Mouse (Mus musculus) neural tube, embryonic 14.5 days (tissue): ENCODE measurements at regions not wholly inside any gene's neighbourhood (a gene's known extent, or its start where the extent isn't known, plus 50 kb on each side); places are given as distances from the start of the nearest gene placed in this dataset.
A peak's percentile ranks its signal among the peaks of the same experiment; 100 is the strongest.

Source experiments
- ATAC-seq: fragments of 200-750 bp; cut with Nextera tagmentation; 2 replicates; pipeline ENCODE4 v1.8.0; 2017; ENCODE audit warnings: low read depth, mild to moderate bottlenecking, moderate TSS enrichment, moderate library complexity
- H3K27ac ChIP-seq: fragments of 300-500 bp; sonication (generic); 2 replicates; pipeline ENCODE4 v1.5.1; 2014; ENCODE audit warnings: low read depth, mild to moderate bottlenecking, control low read depth, low read length, moderate library complexity, mixed read lengths
- H3K27me3 ChIP-seq: fragments of 300-500 bp; sonication (generic); 2 replicates; pipeline ENCODE4 v1.6.1; 2014; ENCODE audit warnings: low read length; ENCODE audit not compliant: control insufficient read depth, insufficient read depth
- H3K36me3 ChIP-seq: fragments of 300-500 bp; sonication (generic); 2 replicates; pipeline ENCODE4 v1.6.1; 2014; ENCODE audit warnings: low read length, mixed read lengths; ENCODE audit not compliant: control insufficient read depth, insufficient read depth
- H3K4me1 ChIP-seq: fragments of 300-500 bp; sonication (generic); 2 replicates; pipeline ENCODE4 v1.6.1; 2014; ENCODE audit warnings: low read length; ENCODE audit not compliant: control insufficient read depth, insufficient read depth
- H3K4me2 ChIP-seq: fragments of 300-500 bp; sonication (generic); 2 replicates; pipeline ENCODE4 v1.6.1; 2014; ENCODE audit warnings: mild to moderate bottlenecking, low read depth, low read length, control low read depth
- H3K4me3 ChIP-seq: fragments of 300-500 bp; sonication (generic); 2 replicates; pipeline ENCODE4 v1.5.1; 2014; ENCODE audit warnings: low read depth, low read length, control low read depth, mixed read lengths
- H3K9ac ChIP-seq: fragments of 300-500 bp; sonication (generic); replicated peaks from 2 replicates; pipeline ENCODE4 v1.6.1; 2014; ENCODE audit warnings: low read depth, mild to moderate bottlenecking, control low read depth, low read length, mixed read lengths
- H3K9me3 ChIP-seq: fragments of 300-500 bp; sonication (generic); 2 replicates; pipeline ENCODE4 v1.6.1; 2016; ENCODE audit warnings: low read length; ENCODE audit not compliant: control insufficient read depth
- WGBS: fragments of 180-500 bp; shearing (Covaris S2); extraction: QIAGEN DNeasy Blood & Tissue Kit; methylation state at CpG from one replicate; pipeline ENCODE4 v1.1.7; 2014; 5-methylcytosine and 5-hydroxymethylcytosine counted together

DNA sequence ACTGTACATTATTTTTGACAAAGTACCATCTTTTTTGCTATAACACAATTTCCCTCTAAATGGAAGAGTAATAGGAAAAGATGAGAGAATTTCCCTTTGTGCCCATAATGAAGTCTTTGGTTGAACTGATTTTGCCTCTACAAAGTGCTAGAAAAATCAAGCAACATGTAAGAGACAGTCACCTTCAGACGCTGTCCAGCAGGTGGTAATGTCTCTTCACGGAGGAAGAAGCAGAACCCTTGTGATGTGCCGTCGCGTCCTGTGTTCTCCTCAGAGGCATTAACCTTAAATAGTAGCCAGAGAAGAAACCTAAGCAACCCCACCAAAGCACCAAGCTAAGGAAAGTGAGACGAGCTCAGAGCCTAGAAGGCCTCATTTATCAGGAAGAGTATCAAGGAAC lies 275.7 kb downstream of the Gm45692 start:
- H3K9me3 ChIP-seq = no peaks in the 10 kb centered on the region
- H3K36me3 ChIP-seq = no peaks in the 10 kb centered on the region
- no peak for ATAC-seq
- H3K27me3 ChIP-seq = no peaks in the 10 kb centered on the region
- H3K4me1 ChIP-seq = no peaks in the 10 kb centered on the region
- 70% methylated on average over 6 of the region's 6 CpGs for WGBS
- no peak overlapping the region for H3K4me2 ChIP-seq
- no peak overlapping the region for H3K9ac ChIP-seq
- no peak overlapping the region for H3K4me3 ChIP-seq
- H3K27ac ChIP-seq = no peak overlapping the region

DNA sequence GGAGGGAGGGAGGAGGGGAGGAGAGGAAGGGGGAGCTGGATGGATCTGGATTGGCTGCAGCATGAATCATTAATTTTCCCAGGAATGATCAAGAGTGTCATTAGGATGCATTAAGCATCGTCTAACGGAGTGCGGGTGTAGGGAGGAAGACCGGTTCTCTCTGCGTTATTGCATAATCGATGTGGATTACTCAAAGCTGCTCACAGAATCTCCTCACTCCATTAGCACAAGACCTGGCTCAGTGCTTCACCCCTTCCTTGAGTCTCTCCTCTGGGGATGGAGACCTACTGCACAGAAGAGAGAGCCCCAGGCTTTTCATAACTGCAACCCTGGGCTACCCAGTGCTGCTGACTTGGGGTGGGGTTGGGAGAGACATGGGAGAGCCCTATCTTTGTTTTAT lies 300.7 kb downstream of the Gm45692 start:
- WGBS = 22% methylated on average over 6 of the region's 6 CpGs
- Histone ChIP-seq H3K9ac (no peak overlapping the region), H3K4me1 (peaks cover 9% of the 10 kb centered on the region; the same call in 1 of the 2 replicates), H3K27ac (peak overlapping the region; percentile 24; the same call in 1 of the 2 replicates), H3K27me3 (no peaks in the 10 kb centered on the region), H3K4me3 (no peak overlapping the region), H3K4me2 (no peak overlapping the region), H3K36me3 (no peaks in the 10 kb centered on the region), H3K9me3 (no peaks in the 10 kb centered on the region)
- ATAC-seq = peak; percentile 90

DNA sequence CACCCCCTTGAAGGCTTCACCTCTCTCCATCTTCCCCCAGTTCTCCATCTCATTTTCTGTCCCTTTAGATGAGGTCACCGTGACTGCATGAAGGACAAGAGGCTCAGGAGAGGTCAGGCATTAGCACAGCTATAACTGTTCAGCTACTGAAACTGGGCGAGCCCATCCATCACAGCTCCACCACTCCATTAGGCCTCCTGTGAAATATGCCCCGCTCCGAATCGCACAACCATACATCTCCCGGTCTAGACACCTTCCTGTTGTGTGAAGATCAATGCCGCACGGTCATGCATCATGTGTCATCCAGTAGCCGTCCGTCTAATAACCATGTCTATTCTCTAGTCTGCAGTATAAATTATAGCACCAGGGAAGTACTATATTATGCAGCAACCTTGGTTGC lies 301.2 kb downstream of the Gm45692 start:
- Histone ChIP-seq H3K9me3 (no peaks in the 10 kb centered on the region), H3K4me1 (peaks cover 9% of the 10 kb centered on the region; the same call in 1 of the 2 replicates), H3K4me2 (no peak overlapping the region), H3K36me3 (no peaks in the 10 kb centered on the region), H3K4me3 (no peak overlapping the region), H3K9ac (no peak overlapping the region), H3K27ac (peak overlapping the region; percentile 24; the same call in 1 of the 2 replicates), H3K27me3 (no peaks in the 10 kb centered on the region)
- ATAC-seq = peak; percentile 88
- 29% methylated on average over 10 of the region's 10 CpGs for WGBS

- WGBS = 94% methylated on average over 7 of the region's 7 CpGs
- ATAC-seq = no peak
These were observed 308.0 kb downstream of the Gm45692 start for GRCm38 (mm10) chr8:26427311-26427710.

DNA sequence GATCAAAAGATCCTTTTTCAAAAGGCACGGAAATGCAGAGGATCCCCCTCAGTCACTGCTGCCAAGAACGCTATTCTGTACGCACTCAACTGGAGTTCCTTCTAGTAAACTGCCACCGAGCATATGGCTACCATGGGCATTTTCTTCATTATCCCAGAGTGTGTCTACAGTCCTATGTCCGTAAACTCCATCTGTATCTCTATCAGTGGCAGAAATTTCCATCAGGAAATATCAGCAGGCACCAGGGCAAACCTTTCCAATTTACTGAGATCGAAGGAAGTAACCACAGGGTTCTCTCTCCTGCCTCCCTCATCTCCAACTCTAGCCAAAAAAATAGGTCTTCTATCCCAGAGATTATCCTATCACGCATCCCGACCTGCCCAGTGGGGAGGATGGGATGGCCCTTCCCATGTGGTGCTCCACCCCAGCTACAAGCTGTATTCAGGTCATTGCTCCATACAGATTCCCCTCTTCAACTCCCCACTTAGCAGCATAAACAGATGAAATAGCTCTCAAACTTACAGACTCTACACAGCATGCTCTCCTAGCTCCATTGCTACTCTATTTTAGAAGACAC lies 310.5 kb downstream of the Gm45692 start:
- no peak overlapping the region for H3K27ac ChIP-seq
- no peaks in the 10 kb centered on the region for H3K9me3 ChIP-seq
- no peak overlapping the region for H3K9ac ChIP-seq
- WGBS = 84% methylated on average over 8 of the region's 8 CpGs
- H3K4me1 ChIP-seq = no peaks in the 10 kb centered on the region
- no peaks in the 10 kb centered on the region for H3K27me3 ChIP-seq
- ATAC-seq = no peak
- no peak overlapping the region for H3K4me2 ChIP-seq
- H3K4me3 ChIP-seq = no peak overlapping the region
- H3K36me3 ChIP-seq = no peaks in the 10 kb centered on the region

More at GRCm38 (mm10) chr8:26427311-26427710, 308.0 kb downstream of the Gm45692 start:
- Histone ChIP-seq H3K27me3 (no peaks in the 10 kb centered on the region), H3K9me3 (no peaks in the 10 kb centered on the region), H3K4me1 (no peaks in the 10 kb centered on the region), H3K27ac (no peak overlapping the region), H3K4me2 (no peak overlapping the region), H3K9ac (no peak overlapping the region), H3K36me3 (no peaks in the 10 kb centered on the region), H3K4me3 (no peak overlapping the region)

DNA sequence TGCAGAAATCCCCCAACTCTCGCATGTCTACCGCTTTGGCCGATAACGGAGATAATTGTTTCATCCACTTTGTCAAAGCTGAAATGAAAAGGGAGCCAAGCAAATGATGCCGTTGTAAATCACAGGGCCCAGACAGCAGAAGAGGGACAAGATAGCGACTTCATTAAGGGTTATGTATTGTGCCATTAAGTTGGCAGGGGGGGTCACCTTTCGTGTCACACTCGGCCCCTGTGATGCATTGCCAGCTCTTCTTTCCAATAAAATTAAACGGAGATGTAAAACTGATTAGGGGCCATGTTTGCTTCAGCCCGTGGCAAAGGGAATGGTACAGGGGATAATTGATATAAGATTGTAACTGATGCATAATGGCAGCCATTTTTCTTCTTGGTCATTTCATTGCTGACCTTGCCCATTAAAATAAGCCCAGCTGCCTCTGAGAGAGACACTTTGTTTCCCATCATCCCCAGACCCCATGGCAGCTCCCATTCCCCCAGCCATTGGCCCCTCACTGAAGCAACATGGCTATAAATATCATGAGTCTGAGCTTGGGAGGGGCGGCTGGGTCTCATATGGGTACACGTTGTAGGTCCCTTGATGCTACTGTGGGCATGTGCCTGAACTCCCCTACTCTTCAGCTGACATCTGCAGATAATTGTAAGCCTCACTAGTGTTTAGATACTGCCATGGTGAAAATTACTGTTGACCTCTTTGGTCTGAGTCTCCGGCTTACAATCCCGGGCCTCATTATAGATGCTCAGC lies 313.0 kb downstream of the Gm45692 start:
- no peak overlapping the region for H3K4me2 ChIP-seq
- no peak; the same call in 1 of the 2 replicates for ATAC-seq

GRCm38 (mm10) chr8:26436236-26436635 lies 316.9 kb downstream of the Gm45692 start:
- H3K4me2 ChIP-seq = no peak overlapping the region
- ATAC-seq = no peak
- no peaks in the 10 kb centered on the region for H3K36me3 ChIP-seq
- WGBS = 90% methylated on average over 11 of the region's 11 CpGs
- H3K27ac ChIP-seq = no peak overlapping the region
- H3K9me3 ChIP-seq = no peaks in the 10 kb centered on the region
- no peaks in the 10 kb centered on the region for H3K27me3 ChIP-seq
- no peak overlapping the region for H3K9ac ChIP-seq
- no peak overlapping the region for H3K4me3 ChIP-seq
- peaks cover 2% of the 10 kb centered on the region; the same call in 1 of the 2 replicates for H3K4me1 ChIP-seq

More for the DNA sequence above, 313.0 kb downstream of the Gm45692 start:
- Histone ChIP-seq H3K36me3 (no peaks in the 10 kb centered on the region), H3K27me3 (no peaks in the 10 kb centered on the region), H3K27ac (no peak overlapping the region), H3K4me1 (no peaks in the 10 kb centered on the region), H3K9ac (no peak overlapping the region), H3K4me3 (no peak overlapping the region), H3K9me3 (no peaks in the 10 kb centered on the region)
- 57% methylated on average over 14 of the region's 14 CpGs for WGBS

DNA sequence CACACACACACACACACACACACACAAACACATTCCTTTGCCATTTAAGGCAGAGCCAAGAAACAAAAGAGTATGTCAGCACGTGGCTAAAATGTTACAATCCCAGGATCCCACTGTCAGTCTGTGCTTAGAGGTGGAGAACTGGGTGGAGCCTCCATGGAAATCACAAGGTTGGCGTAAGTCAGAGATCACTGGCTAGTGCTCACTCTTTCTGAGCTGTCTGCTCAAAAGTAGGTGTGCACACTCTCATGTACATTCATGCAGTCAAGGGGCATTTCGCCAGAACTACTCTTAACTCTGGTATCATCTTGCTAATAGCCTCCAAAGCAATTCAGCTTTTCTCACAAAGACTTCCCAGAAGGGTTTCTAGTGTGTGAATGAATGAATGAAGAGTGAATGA lies 318.2 kb downstream of the Gm45692 start:
- no peak overlapping the region for H3K27ac ChIP-seq
- no peak overlapping the region for H3K4me2 ChIP-seq
- no peak for ATAC-seq
- no peaks in the 10 kb centered on the region for H3K27me3 ChIP-seq
- H3K36me3 ChIP-seq = no peaks in the 10 kb centered on the region
- WGBS = 73% methylated on average over 3 of the region's 3 CpGs
- no peak overlapping the region for H3K9ac ChIP-seq
- no peak overlapping the region for H3K4me3 ChIP-seq
- H3K9me3 ChIP-seq = no peaks in the 10 kb centered on the region
- H3K4me1 ChIP-seq = peaks cover 9% of the 10 kb centered on the region; the same call in 1 of the 2 replicates

DNA sequence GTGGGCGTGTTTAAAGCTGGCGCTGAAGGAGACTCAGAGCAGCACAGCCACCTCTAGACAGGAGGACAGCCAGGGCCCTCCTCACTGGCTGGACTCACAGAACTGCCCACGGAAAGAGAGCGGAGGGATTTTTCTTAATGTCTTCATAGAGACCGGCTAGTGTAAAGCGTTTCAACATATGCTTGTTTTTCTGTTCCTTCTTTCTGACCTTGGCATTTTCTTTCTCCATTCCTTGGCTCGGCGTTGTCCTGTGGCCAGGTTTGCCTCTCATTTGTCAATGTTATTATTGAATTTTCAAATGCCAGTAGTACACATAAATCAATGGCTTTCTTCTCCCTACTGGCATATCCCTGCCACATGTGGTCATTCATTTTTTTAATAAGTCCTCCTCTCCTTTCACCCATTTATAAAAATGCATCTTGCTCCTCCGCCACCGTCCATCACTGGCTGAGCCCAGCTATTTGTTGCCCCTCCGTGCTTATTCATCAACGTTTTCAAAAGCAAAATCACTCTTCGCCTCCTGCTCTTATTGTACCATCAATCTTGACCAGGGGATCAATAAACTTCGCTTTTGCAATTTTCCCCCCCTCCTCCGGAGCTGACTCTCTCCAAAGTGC lies 319.0 kb downstream of the Gm45692 start:
- no peak overlapping the region for H3K27ac ChIP-seq
- no peaks in the 10 kb centered on the region for H3K9me3 ChIP-seq
- H3K4me1 ChIP-seq = peaks cover 9% of the 10 kb centered on the region; the same call in 1 of the 2 replicates
- peak overlapping the region; percentile 26 for H3K4me2 ChIP-seq
- no peaks in the 10 kb centered on the region for H3K36me3 ChIP-seq
- ATAC-seq = peak; percentile 25; the same call in 1 of the 2 replicates
- 46% methylated on average over 15 of the region's 15 CpGs for WGBS
- H3K27me3 ChIP-seq = no peaks in the 10 kb centered on the region
- no peak overlapping the region; the same call in 1 of the 2 replicates for H3K4me3 ChIP-seq
- no peak overlapping the region for H3K9ac ChIP-seq
